Mouse (Mus musculus) CD8-positive naive resting alpha-beta T cell, adult 2 months (primary cell): ENCODE results near the gene Ccdc51.

Experiments used
- DNase-seq, 2 experiments: peaks; one replicate each; pipeline ENCODE4 v3.0.0; 2022; ENCODE audit warnings: low read depth in 2 of 2, low spot score in 2 of 2

Gene Ccdc51

GRCm38 (mm10) chr9:109122553-109123085, 40.3 kb downstream of the Ccdc51 start:
- DNase-seq = peak; percentile 33 to 58

GRCm38 (mm10) chr9:109123266-109123665, 41.0 kb downstream of the Ccdc51 start:
- DNase-seq = no peak

GRCm38 (mm10) chr9:109124164-109124563, 41.9 kb downstream of the Ccdc51 start:
- DNase-seq = no peak

GRCm38 (mm10) chr9:109125043-109125442, 42.8 kb downstream of the Ccdc51 start:
- no peak for DNase-seq

GRCm38 (mm10) chr9:109125481-109125880, 43.2 kb downstream of the Ccdc51 start:
- DNase-seq = no peak

- no peak for DNase-seq
These were observed 44.8 kb downstream of the Ccdc51 start for GRCm38 (mm10) chr9:109127076-109127475.

- no peak for DNase-seq
These were observed 45.9 kb downstream of the Ccdc51 start for GRCm38 (mm10) chr9:109128211-109128610.

- no peak for DNase-seq
These were observed 47.8 kb downstream of the Ccdc51 start for GRCm38 (mm10) chr9:109130076-109130475.

GRCm38 (mm10) chr9:109140414-109140813, 58.1 kb downstream of the Ccdc51 start:
- DNase-seq = peak; percentile 10 to 21
